Mouse (Mus musculus): ENCODE measurements around the gene Mfsd1. TPM values are rescaled to one million over a fixed set of nuclear protein-coding genes. Genes with fewer than 3 reads are reported as not detected.

Gene Mfsd1
- total and polyA plus RNA-seq, 3 experiments: 44.3 to 95.7 (median 56.8) TPM

DNA sequence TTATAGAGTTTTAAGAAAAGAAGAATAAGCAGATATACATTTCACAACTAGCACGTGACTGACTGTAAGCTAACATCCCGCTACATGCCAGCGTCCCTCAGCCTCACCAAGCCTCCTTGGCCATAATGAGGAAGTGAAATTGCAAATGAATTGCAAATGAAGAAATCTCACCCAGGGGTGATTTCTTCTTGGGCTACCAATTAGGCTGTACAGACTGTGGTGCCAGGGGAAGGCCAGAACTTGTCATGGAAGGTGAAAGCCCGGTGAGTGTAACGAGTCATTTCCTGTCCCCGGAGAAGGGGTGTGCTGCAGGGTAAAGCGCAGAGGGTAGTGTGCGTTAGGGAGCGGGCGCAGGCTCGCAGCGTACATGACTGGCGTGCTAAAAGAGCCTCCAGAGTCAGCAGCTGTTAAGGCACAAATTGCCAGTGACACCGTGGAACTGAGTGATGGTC lies 25.3 kb upstream of the Mfsd1 start (continued):
- TF ChIP-seq ZMIZ1 (IDR thresholded peaks at IDR 0.05; ENCODE audit: low read depth, low read length) (no peak), ELF1 (IDR thresholded peaks at IDR 0.05; ENCODE audit: low read depth, low read length) (peak; percentile 47; the same call in 1 of the 2 replicates), E2F4 (IDR thresholded peaks at IDR 0.05; ENCODE audit: insufficient replicate concordance, low read depth, low read length) (no peak), RAD21 (IDR thresholded peaks at IDR 0.05; ENCODE audit: low read depth, low read length) (no peak), SMC3 (IDR thresholded peaks at IDR 0.05; ENCODE audit: low read depth, low read length) (no peak), EP300 (IDR thresholded peaks at IDR 0.05; ENCODE audit: low read length) (peak; percentile 69), MEF2A (IDR thresholded peaks at IDR 0.05; ENCODE audit: borderline replicate concordance, low read depth, low read length) (no peak)

DNA sequence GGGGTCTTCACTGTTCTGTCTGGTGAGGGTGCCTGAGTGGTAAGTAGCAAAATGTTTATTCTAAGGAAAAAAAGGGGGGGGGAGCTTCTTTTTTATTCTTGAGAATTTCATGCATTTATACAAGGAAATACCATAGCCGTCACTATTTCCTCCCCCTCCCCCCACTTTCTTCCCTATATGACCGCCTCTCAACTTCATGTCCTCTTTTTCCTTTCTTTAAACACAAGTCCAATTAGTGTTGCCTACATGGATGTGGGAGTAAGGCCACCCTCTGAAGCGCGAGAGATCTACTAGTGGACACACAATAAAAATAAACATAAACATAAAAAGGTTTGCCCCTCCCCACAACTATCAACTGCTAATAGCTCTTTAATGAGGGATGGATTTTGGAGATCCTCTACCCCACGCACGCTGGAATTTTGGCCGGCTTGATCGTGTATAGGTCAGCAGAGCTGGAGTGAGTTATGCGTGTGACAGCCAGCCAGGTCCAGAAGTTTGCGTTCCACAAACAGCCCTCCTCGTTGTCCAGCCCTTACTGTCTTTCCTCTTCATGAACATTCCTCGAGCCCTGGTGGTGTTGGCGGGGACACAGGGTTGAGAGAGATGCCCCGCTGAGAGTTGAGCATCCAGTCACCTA lies 24.7 kb upstream of the Mfsd1 start:
- dilution Hi-C loops (cut with MboI; ENCODE audit: extremely low pct_ligation_motif_present, extremely low pct_unique_long_range_greater_than_20kb, low sequenced_read_pairs): no loop called here

DNA sequence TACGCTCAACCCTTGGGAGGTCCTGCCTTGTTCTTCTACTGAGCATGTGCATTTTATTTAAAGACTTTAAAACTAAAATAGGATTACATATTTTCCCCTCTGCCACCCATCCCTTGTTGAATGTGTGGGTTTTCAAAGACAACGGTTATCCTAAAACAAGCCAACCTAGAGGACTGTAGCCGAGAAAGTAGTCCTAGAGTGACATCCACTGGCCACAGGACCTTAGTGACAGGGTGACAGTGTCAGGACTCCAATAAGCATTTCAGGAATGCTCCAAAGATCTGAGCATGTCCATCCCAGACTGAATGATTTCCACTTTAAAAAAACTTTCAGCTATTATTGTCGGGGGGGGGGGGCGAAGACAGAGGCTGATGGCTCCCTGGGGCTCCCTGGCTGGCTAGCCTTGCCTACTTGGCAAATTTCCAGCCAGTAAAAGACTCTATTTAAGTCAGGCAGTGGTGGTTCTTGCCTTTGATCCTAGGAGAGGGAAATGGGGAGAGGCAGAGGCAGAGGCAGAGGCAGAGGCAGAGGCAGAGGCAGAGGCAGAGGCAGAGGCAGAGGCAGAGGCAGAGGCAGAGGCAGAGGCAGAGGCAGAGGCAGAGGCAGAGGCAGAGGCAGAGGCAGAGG lies 17.7 kb upstream of the Mfsd1 start:
- no peaks in the 10 kb centered on the region for H3K79me2 ChIP-seq (replicated peaks; ENCODE audit: control insufficient read depth, extremely low read depth, insufficient read depth, poor library complexity, severe bottlenecking)
- H3K4me3 ChIP-seq (replicated peaks in 1 of 3; ENCODE audit: low read depth in 2 of 3, low read length in 2 of 3, poor library complexity in 1 of 3): no peak overlapping the region
- no peaks in the 10 kb centered on the region for H3K9me3 ChIP-seq (replicated peaks; ENCODE audit: low read length)
- dilution Hi-C loops (cut with MboI; ENCODE audit: extremely low pct_ligation_motif_present, extremely low pct_unique_long_range_greater_than_20kb, low sequenced_read_pairs): no loop called here
- H3K4me2 ChIP-seq (ENCODE audit: insufficient read depth, low read depth, poor library complexity, severe bottlenecking): no peak overlapping the region
- DNase-seq (ENCODE audit: extremely low read depth): peak; percentile 34
- H3K36me3 ChIP-seq (replicated peaks in 1 of 2; ENCODE audit: control insufficient read depth in 1 of 2, insufficient read depth in 1 of 2, low read length in 1 of 2): no peaks in the 10 kb centered on the region
- H3K4me1 ChIP-seq (ENCODE audit: control insufficient read depth in 1 of 2, insufficient read depth in 2 of 2): peaks cover 0 to 20% of the 10 kb centered on the region in 2 experiments; a peak in 2 of 4 replicates
- H3K9ac ChIP-seq (ENCODE audit: insufficient read depth, low read depth): no peak overlapping the region
- no peak overlapping the region for H3K27ac ChIP-seq (ENCODE audit: insufficient read depth, low read depth)
- in situ Hi-C loops (cut with MboI; ENCODE audit: low pct_ligation_motif_present, low pct_unique_long_range_greater_than_20kb, low sequenced_read_pairs): loop anchor here (5.0 kb wide), 2 partner anchors 53 to 213 kb away; no protein-coding TSS in a partner anchor
- H3K27me3 ChIP-seq (replicated peaks): no peaks in the 10 kb centered on the region
- no peak for TF ChIP-seq UBTF (IDR thresholded peaks at IDR 0.05; ENCODE audit: low read depth, low read length)
- no peak for TF ChIP-seq ZNF384 (IDR thresholded peaks at IDR 0.05; ENCODE audit: low read depth, low read length)
- TF ChIP-seq E2F4 (IDR thresholded peaks at IDR 0.05; ENCODE audit: insufficient replicate concordance, low read depth, low read length): no peak
- no peak for TF ChIP-seq POLR2A (IDR thresholded peaks at IDR 0.05; ENCODE audit: low read depth, low read length)
- TF ChIP-seq BHLHE40 (IDR thresholded peaks at IDR 0.05; ENCODE audit: low read depth, low read length): no peak
- no peak for TF ChIP-seq USF1 (IDR thresholded peaks at IDR 0.05; ENCODE audit: low read depth, low read length)
- TF ChIP-seq TCF12 (IDR thresholded peaks at IDR 0.05; ENCODE audit: low read depth, low read length): no peak
- TF ChIP-seq IRF4 (IDR thresholded peaks at IDR 0.05; ENCODE audit: low read depth, low read length): no peak
- TF ChIP-seq PAX5 (IDR thresholded peaks at IDR 0.05; ENCODE audit: low read length): no peak
- no peak for TF ChIP-seq POLR2AphosphoS2 (IDR thresholded peaks at IDR 0.05; ENCODE audit: low read depth, low read length)
- no peak for TF ChIP-seq RCOR1 (conservative IDR thresholded peaks at IDR 0.05; ENCODE audit: low read depth, low read length)
- no peak for TF ChIP-seq CHD1 (IDR thresholded peaks at IDR 0.05; ENCODE audit: low read depth, low read length)
- no peak for TF ChIP-seq ZKSCAN1 (IDR thresholded peaks at IDR 0.05; ENCODE audit: borderline replicate concordance, low read depth, low read length)
- TF ChIP-seq MEF2A (IDR thresholded peaks at IDR 0.05; ENCODE audit: borderline replicate concordance, low read depth, low read length): no peak
- no peak for TF ChIP-seq ELF1 (IDR thresholded peaks at IDR 0.05; ENCODE audit: low read depth, low read length)
- no peak for TF ChIP-seq JUN (IDR thresholded peaks at IDR 0.05; ENCODE audit: insufficient read depth, low read depth, low read length)
- TF ChIP-seq NRF1 (IDR thresholded peaks at IDR 0.05; ENCODE audit: low read depth, low read length): no peak
- no peak for TF ChIP-seq JUND (conservative IDR thresholded peaks at IDR 0.05; ENCODE audit: low read depth, low read length)
- TF ChIP-seq USF2 (conservative IDR thresholded peaks at IDR 0.05; ENCODE audit: low read depth, low read length): no peak

More for the DNA sequence above, 24.7 kb upstream of the Mfsd1 start:
- Histone ChIP-seq H3K79me2 (replicated peaks; ENCODE audit: control insufficient read depth, extremely low read depth, insufficient read depth, poor library complexity, severe bottlenecking) (no peaks in the 10 kb centered on the region), H3K4me2 (ENCODE audit: insufficient read depth, low read depth, poor library complexity, severe bottlenecking) (peak overlapping the region; percentile 33), H3K36me3 (replicated peaks in 1 of 2; ENCODE audit: control insufficient read depth in 1 of 2, insufficient read depth in 1 of 2, low read length in 1 of 2) (no peaks in the 10 kb centered on the region), H3K9me3 (replicated peaks; ENCODE audit: low read length) (no peaks in the 10 kb centered on the region), H3K27me3 (replicated peaks) (no peaks in the 10 kb centered on the region), H3K27ac (ENCODE audit: insufficient read depth, low read depth) (no peak overlapping the region), H3K9ac (ENCODE audit: insufficient read depth, low read depth) (peak overlapping the region; percentile 34), H3K4me1 (ENCODE audit: control insufficient read depth in 1 of 2, insufficient read depth in 2 of 2) (peaks cover 6 to 71% of the 10 kb centered on the region in 2 experiments), H3K4me3 (replicated peaks in 1 of 3; ENCODE audit: low read depth in 2 of 3, low read length in 2 of 3, poor library complexity in 1 of 3) (peak overlapping the region in 2 of 3 experiments; percentile 12 to 50)
- TF ChIP-seq MAX (IDR thresholded peaks at IDR 0.05; ENCODE audit: low read length) (no peak), ZC3H11A (IDR thresholded peaks at IDR 0.05; ENCODE audit: low read depth, low read length) (no peak), SIN3A (IDR thresholded peaks at IDR 0.05; ENCODE audit: low read length) (no peak), ZKSCAN1 (IDR thresholded peaks at IDR 0.05; ENCODE audit: borderline replicate concordance, low read depth, low read length) (no peak), IRF4 (IDR thresholded peaks at IDR 0.05; ENCODE audit: low read depth, low read length) (no peak), ETS1 (conservative IDR thresholded peaks at IDR 0.05; ENCODE audit: low read depth, low read length) (no peak), POLR2A (IDR thresholded peaks at IDR 0.05; ENCODE audit: low read depth, low read length) (no peak), E2F4 (IDR thresholded peaks at IDR 0.05; ENCODE audit: insufficient replicate concordance, low read depth, low read length) (no peak), RAD21 (IDR thresholded peaks at IDR 0.05; ENCODE audit: low read depth, low read length) (no peak), BHLHE40 (IDR thresholded peaks at IDR 0.05; ENCODE audit: low read depth, low read length) (no peak), TBP (conservative IDR thresholded peaks at IDR 0.05; ENCODE audit: low read depth, low read length) (no peak), ELF1 (IDR thresholded peaks at IDR 0.05; ENCODE audit: low read depth, low read length) (no peak), NRF1 (IDR thresholded peaks at IDR 0.05; ENCODE audit: low read depth, low read length) (no peak), TCF12 (IDR thresholded peaks at IDR 0.05; ENCODE audit: low read depth, low read length) (no peak), SMC3 (IDR thresholded peaks at IDR 0.05; ENCODE audit: low read depth, low read length) (no peak)
- in situ Hi-C loops (cut with MboI; ENCODE audit: low pct_ligation_motif_present, low pct_unique_long_range_greater_than_20kb, low sequenced_read_pairs): no loop called here
- DNase-seq (ENCODE audit: extremely low read depth): no peak
